Mouse (Mus musculus): ENCODE data around the gene Fam3b.

GRCm38 (mm10) chr16:97462481-97463181, 52.0 kb downstream of the Fam3b start, which contains the start of gene Mx1:
- no peak for TF ChIP-seq CTCF (IDR thresholded peaks at IDR 0.05; ENCODE audit: low read depth)
- no peak for TF ChIP-seq EP300 (optimal IDR thresholded peaks at IDR 0.05)
